Mouse (Mus musculus) forebrain, embryonic 10.5 days (tissue): ENCODE data around the gene Aqp5. TPM values are rescaled to one million over a fixed set of nuclear protein-coding genes. Genes with fewer than 3 reads are reported as not detected.

Experiments used
- polyA plus RNA-seq: library from polyadenylated mRNA; unstranded; fragments of >200 nt; fragmentation: Nextera tagmentation; extraction: Ambion mirVana; gene quantifications from 2 replicates; pipeline ENCODE4 v1.2.1, GENCODE M21; 2016

The Aqp5 gene
- polyA plus RNA-seq, 1 experiment from 2014 or later: not detected

Other genes starting within 250 kb of the Aqp5 start
- 14.3 and 16.9 TPM in 2 replicates for gene Fmnl3, start 220.3 kb upstream of the Aqp5 start, polyA plus RNA-seq
- 267 and 272 TPM in 2 replicates for gene Tmbim6, start 197.9 kb upstream of the Aqp5 start, polyA plus RNA-seq
- gene Nckap5l, start 133.0 kb upstream of the Aqp5 start, polyA plus RNA-seq: 10.9 and 13.7 TPM in 2 replicates
- gene Bcdin3d, start 116.1 kb upstream of the Aqp5 start, polyA plus RNA-seq: 19.6 and 20.5 TPM in 2 replicates
- gene Faim2, start 62.6 kb upstream of the Aqp5 start, polyA plus RNA-seq: 0.32 and 0.44 TPM in 2 replicates
- gene Aqp2, start 11.7 kb upstream of the Aqp5 start, polyA plus RNA-seq: not detected in 2 replicates
- gene Aqp6, start 10.6 kb downstream of the Aqp5 start, polyA plus RNA-seq: not detected in 2 replicates
- gene Racgap1, start 60.9 kb downstream of the Aqp5 start, polyA plus RNA-seq: 193 and 201 TPM in 2 replicates
- 2.2 and 2.4 TPM in 2 replicates for gene Asic1, start 79.6 kb downstream of the Aqp5 start, polyA plus RNA-seq
- gene Smarcd1, start 111.3 kb downstream of the Aqp5 start, polyA plus RNA-seq: 91.5 TPM in 2 replicates
- not detected in 2 replicates for gene Gm17349, start 114.7 kb downstream of the Aqp5 start, polyA plus RNA-seq
- 0.38 and 0.54 TPM in 2 replicates for gene Gpd1, start 126.7 kb downstream of the Aqp5 start, polyA plus RNA-seq
- gene Cox14, start 134.8 kb downstream of the Aqp5 start, polyA plus RNA-seq: 140 and 146 TPM in 2 replicates
- gene Cers5, start 182.1 kb downstream of the Aqp5 start, polyA plus RNA-seq: 57.6 and 59.5 TPM in 2 replicates